ENCODE assay signal across 22 mouse cellular contexts in genomic region chr12:24859357-24859756, GRCm38 (mm10). TPM values are rescaled to one million over a fixed set of nuclear protein-coding genes. Genes with fewer than 3 reads are reported as not detected.
A peak's percentile ranks its signal among the peaks of the same experiment; 100 is the strongest.
DNase-seq lines count a peak whose midpoint lies in the region; ATAC-seq and TF ChIP-seq lines count a peak whose summit lies in the region.
"Had no signal": no experiment of that assay in that cellular context is flagged by ENCODE, and none has a peak within 500 bp of the region (broad histone marks: within the 10 kb centered on the region; RNA-seq: fewer than 3 reads in every experiment).

No protein-coding gene starts in this region.

- peak; percentile 36; the same call in 1 of the 2 replicates for ATAC-seq in forebrain, postnatal 0 days
- no peak; the same call in 1 of the 2 replicates for ATAC-seq in forebrain, embryonic 15.5 days (replicated peaks)
- ATAC-seq in intestine, embryonic 16.5 days, result peak; percentile 33; the same call in 1 of the 2 replicates
- ATAC-seq in stomach, postnatal 0 days (ENCODE audit: low FRiP score, low TSS enrichment), result no peak
- ATAC-seq: activated CD4-positive, CD25-positive, alpha-beta regulatory T cell, adult 4 months; forebrain, embryonic 13.5 days; inflammation-experienced regulatory T-cells, adult 6 months had no signal

- no peaks in the 10 kb centered on the region for H3K36me3 ChIP-seq in forebrain, postnatal 0 days (ENCODE audit: insufficient read depth)
- H3K36me3 ChIP-seq in forebrain, embryonic 15.5 days, result no peaks in the 10 kb centered on the region
- H3K36me3 ChIP-seq in intestine, embryonic 16.5 days (ENCODE audit: control insufficient read depth, insufficient read depth, low read length), result no peaks in the 10 kb centered on the region
- no peaks in the 10 kb centered on the region for H3K36me3 ChIP-seq in stomach, postnatal 0 days (ENCODE audit: control insufficient read depth, insufficient read depth, low read length)
- H3K36me3 ChIP-seq: embryonic facial prominence, embryonic 12.5 days; heart, embryonic 10.5 days; hindbrain, embryonic 13.5 days had no signal

- no peaks in the 10 kb centered on the region for H3K27me3 ChIP-seq in forebrain, postnatal 0 days (ENCODE audit: insufficient read depth, low read length)
- H3K27me3 ChIP-seq in forebrain, embryonic 15.5 days, result no peaks in the 10 kb centered on the region
- no peaks in the 10 kb centered on the region for H3K27me3 ChIP-seq in intestine, embryonic 16.5 days (replicated peaks; ENCODE audit: control insufficient read depth, insufficient read depth, low read length)
- H3K27me3 ChIP-seq in stomach, postnatal 0 days (ENCODE audit: control insufficient read depth, insufficient read depth, low read length), result no peaks in the 10 kb centered on the region
- H3K27me3 ChIP-seq: embryonic facial prominence, embryonic 12.5 days; forebrain, embryonic 13.5 days; hindbrain, embryonic 13.5 days had no signal

- no peak for TF ChIP-seq POLR2A in brain, embryonic 14.5 days (IDR thresholded peaks at IDR 0.05; ENCODE audit: borderline replicate concordance, extremely low read depth, insufficient read depth, insufficient read length, poor library complexity, severe bottlenecking)

- H3K27ac ChIP-seq in forebrain, postnatal 0 days (ENCODE audit: low read depth, low read length), result no peak overlapping the region
- no peak overlapping the region for H3K27ac ChIP-seq in forebrain, embryonic 15.5 days (replicated peaks)
- 0 out of 2 replicates have a peak overlapping the region, but pooled peaks have one; percentile 18 for H3K27ac ChIP-seq in layer of hippocampus, adult 2 months
- no peak overlapping the region for H3K27ac ChIP-seq in intestine, embryonic 16.5 days (ENCODE audit: low read length)
- no peak overlapping the region for H3K27ac ChIP-seq in stomach, postnatal 0 days (replicated peaks)
- H3K27ac ChIP-seq: embryonic facial prominence, embryonic 12.5 days; forebrain, embryonic 13.5 days; heart, embryonic 10.5 days; hindbrain, embryonic 13.5 days had no signal

- H3K4me2 ChIP-seq in forebrain, postnatal 0 days (ENCODE audit: low read depth), result no peak overlapping the region
- H3K4me2 ChIP-seq in forebrain, embryonic 15.5 days (replicated peaks), result no peak overlapping the region
- no peak overlapping the region for H3K4me2 ChIP-seq in intestine, embryonic 16.5 days (ENCODE audit: low read depth, low read length)
- H3K4me2 ChIP-seq in stomach, postnatal 0 days (replicated peaks; ENCODE audit: low read depth), result no peak overlapping the region
- H3K4me2 ChIP-seq: embryonic facial prominence, embryonic 12.5 days; forebrain, embryonic 13.5 days; hindbrain, embryonic 13.5 days had no signal

- H3K9me3 ChIP-seq in forebrain, postnatal 0 days (ENCODE audit: low read length), result no peaks in the 10 kb centered on the region
- no peaks in the 10 kb centered on the region for H3K9me3 ChIP-seq in forebrain, embryonic 15.5 days
- H3K9me3 ChIP-seq in intestine, embryonic 16.5 days (ENCODE audit: control insufficient read depth, low read length), result no peaks in the 10 kb centered on the region
- H3K9me3 ChIP-seq in stomach, postnatal 0 days (ENCODE audit: control insufficient read depth, low read length), result no peaks in the 10 kb centered on the region
- H3K9me3 ChIP-seq: embryonic facial prominence, embryonic 12.5 days; forebrain, embryonic 13.5 days; heart, embryonic 10.5 days; hindbrain, embryonic 13.5 days had no signal

- no peaks in the 10 kb centered on the region for H3K4me1 ChIP-seq in forebrain, postnatal 0 days (ENCODE audit: insufficient read depth)
- H3K4me1 ChIP-seq in forebrain, embryonic 15.5 days, result peaks cover 35% of the 10 kb centered on the region
- H3K4me1 ChIP-seq in intestine, embryonic 16.5 days (ENCODE audit: control insufficient read depth, insufficient read depth, low read length), result no peaks in the 10 kb centered on the region
- no peaks in the 10 kb centered on the region for H3K4me1 ChIP-seq in stomach, postnatal 0 days (replicated peaks; ENCODE audit: control insufficient read depth, insufficient read depth)
- H3K4me1 ChIP-seq: embryonic facial prominence, embryonic 12.5 days had no signal

- TF ChIP-seq EP300 in stomach, postnatal 0 days (optimal IDR thresholded peaks at IDR 0.05), result no peak

- no peak for TF ChIP-seq CTCF in forebrain, postnatal 0 days (IDR thresholded peaks at IDR 0.05; ENCODE audit: low read depth)
- TF ChIP-seq CTCF in layer of hippocampus, adult 2 months (conservative IDR thresholded peaks at IDR 0.05), result no peak
- no peak for TF ChIP-seq CTCF in brain, embryonic 14.5 days (IDR thresholded peaks at IDR 0.05; ENCODE audit: borderline replicate concordance, extremely low read depth, insufficient read depth, insufficient read length)
- TF ChIP-seq CTCF in stomach, postnatal 0 days (IDR thresholded peaks at IDR 0.05; ENCODE audit: low read depth), result no peak

- no peak overlapping the region for H3K4me3 ChIP-seq in forebrain, postnatal 0 days (ENCODE audit: low read depth, low read length)
- no peak overlapping the region for H3K4me3 ChIP-seq in forebrain, embryonic 15.5 days
- no peak overlapping the region for H3K4me3 ChIP-seq in layer of hippocampus, adult 2 months
- H3K4me3 ChIP-seq in intestine, embryonic 16.5 days (ENCODE audit: low read length), result no peak overlapping the region
- no peak overlapping the region for H3K4me3 ChIP-seq in stomach, postnatal 0 days (ENCODE audit: low read depth, low read length)
- H3K4me3 ChIP-seq: embryonic facial prominence, embryonic 12.5 days; forebrain, embryonic 13.5 days; heart, embryonic 10.5 days; hindbrain, embryonic 13.5 days had no signal

- DNase-seq in forebrain, postnatal 0 days, result no peak
- DNase-seq in layer of hippocampus, adult 2 months (ENCODE audit: low spot score in 2 of 2), result no peak
- no peak for DNase-seq in layer of hippocampus, postnatal 10 days (ENCODE audit: low spot score in 2 of 2)
- DNase-seq in brain, embryonic 14.5 days (ENCODE audit: low read depth), result peak; percentile 51
- no peak for DNase-seq in stomach, postnatal 0 days (ENCODE audit: low spot score)
- DNase-seq in ovary, postnatal 10 days (ENCODE audit: low spot score), result no peak
- DNase-seq: adrenal gland, postnatal 14 days; cerebellum, adult 18-20 months; cerebellum, adult 9-11 months; cerebellum, postnatal 36 days; gastrocnemius, postnatal 10 days; heart, adult 18-20 months; heart, postnatal 10 days; heart, postnatal 4 days had no signal

- 73% methylated on average over 7 of the region's 7 CpGs for WGBS in forebrain, postnatal 0 days
- WGBS in forebrain, embryonic 15.5 days, result 73% methylated on average over 7 of the region's 7 CpGs
- WGBS in intestine, embryonic 16.5 days, result 62% methylated on average over 7 of the region's 7 CpGs
- 56% methylated on average over 7 of the region's 7 CpGs for WGBS in stomach, postnatal 0 days

- H3K9ac ChIP-seq in forebrain, postnatal 0 days, result no peak overlapping the region
- no peak overlapping the region for H3K9ac ChIP-seq in forebrain, embryonic 15.5 days (replicated peaks)
- no peak overlapping the region for H3K9ac ChIP-seq in intestine, embryonic 16.5 days (ENCODE audit: low read depth, low read length)
- H3K9ac ChIP-seq in stomach, postnatal 0 days (ENCODE audit: low read length), result no peak overlapping the region
- H3K9ac ChIP-seq: embryonic facial prominence, embryonic 12.5 days; forebrain, embryonic 13.5 days; hindbrain, embryonic 13.5 days had no signal

RNA-seq across cellular contexts. Expression of gene Mboat2, which starts 28.7 kb away (rescaled TPM):
- total RNA-seq in forebrain, postnatal 0 days (2014; rRNA removed), result 60.2 and 69.3 TPM in 2 replicates
- 54.0 and 73.2 TPM in 2 replicates for polyA plus RNA-seq in forebrain, postnatal 0 days (2015; fragmentation: Nextera tagmentation; extraction: Ambion mirVana)
- polyA plus RNA-seq in forebrain, embryonic 15.5 days (2015; fragmentation: Nextera tagmentation; extraction: Ambion mirVana), result 70.7 and 72.5 TPM in 2 replicates
- total RNA-seq in layer of hippocampus, adult 2 months (2021), result 10 to 100 TPM; 87.0 to 99.6 TPM
- 10 to 100 TPM; 55.7 to 57.8 TPM for total RNA-seq in layer of hippocampus, postnatal 10 days (2021)
- 25.0 and 31.8 TPM in 2 replicates for polyA plus RNA-seq in brain, embryonic 14.5 days (2012; rRNA removed)
- 16.5 and 19.5 TPM in 2 replicates for polyA plus RNA-seq in intestine, embryonic 16.5 days (2015; fragmentation: Nextera tagmentation; extraction: Ambion mirVana)
- polyA plus RNA-seq in stomach, postnatal 0 days (2015; fragmentation: Nextera tagmentation; extraction: Ambion mirVana), result 91.8 and 96.2 TPM in 2 replicates
- polyA plus RNA-seq: inflammation-experienced regulatory T-cells, adult 6 months had no signal

Comparison
In these comparisons a context has a peak if more than half of its experiments do, and no peak if none do; other contexts are left out.
1. ATAC-seq: peak in forebrain, postnatal 0 days (single experiment) and intestine, embryonic 16.5 days (single experiment); none in forebrain, embryonic 15.5 days (single experiment) and stomach, postnatal 0 days (single experiment).